Mouse (Mus musculus): ENCODE results near the gene Tenm2.

DNA sequence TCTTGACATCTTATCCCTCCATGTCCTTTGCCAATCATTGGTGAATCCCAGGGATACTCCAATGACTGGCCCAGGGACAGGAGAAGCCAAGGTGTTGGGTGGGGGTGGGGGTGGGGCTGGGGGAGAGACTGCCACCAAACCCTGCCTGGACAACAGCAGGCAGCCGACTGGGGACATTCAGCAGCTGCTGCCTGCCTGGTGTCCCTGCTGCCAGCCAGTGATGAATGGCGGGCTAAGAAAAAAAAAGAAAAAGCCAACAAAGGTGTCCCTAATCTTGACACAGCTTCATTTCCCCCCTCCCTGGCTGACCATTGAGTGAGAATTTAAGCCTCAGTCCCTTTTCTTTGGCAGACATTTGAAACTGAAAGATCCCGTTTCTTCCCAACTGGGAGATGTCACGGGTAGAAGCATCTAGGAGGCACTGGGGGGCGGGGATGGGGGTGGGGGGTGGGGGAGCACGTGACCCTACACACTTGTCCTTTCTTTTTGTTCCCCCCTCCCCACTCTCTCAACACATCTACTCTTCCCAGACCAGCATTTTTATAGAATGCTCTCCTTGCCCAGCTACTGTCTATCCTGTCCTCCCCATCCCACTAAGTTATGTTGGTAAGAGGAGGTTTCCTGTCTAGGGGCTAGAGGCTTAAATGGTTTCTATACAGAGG, 1263.4 kb downstream of the Tenm2 start:
- TF ChIP-seq NRF1 (IDR thresholded peaks at IDR 0.05; ENCODE audit: insufficient read depth, low read depth, low read length, poor library complexity, severe bottlenecking) (no peak), USF1 (IDR thresholded peaks at IDR 0.05; ENCODE audit: low read depth, low read length) (no peak)

Data from MEL (cell line).